Mouse (Mus musculus): ENCODE measurements at regions not wholly inside any gene's neighbourhood (a gene's known extent, or its start where the extent isn't known, plus 50 kb on each side); places are given as distances from the start of the nearest gene placed in this dataset.

DNA sequence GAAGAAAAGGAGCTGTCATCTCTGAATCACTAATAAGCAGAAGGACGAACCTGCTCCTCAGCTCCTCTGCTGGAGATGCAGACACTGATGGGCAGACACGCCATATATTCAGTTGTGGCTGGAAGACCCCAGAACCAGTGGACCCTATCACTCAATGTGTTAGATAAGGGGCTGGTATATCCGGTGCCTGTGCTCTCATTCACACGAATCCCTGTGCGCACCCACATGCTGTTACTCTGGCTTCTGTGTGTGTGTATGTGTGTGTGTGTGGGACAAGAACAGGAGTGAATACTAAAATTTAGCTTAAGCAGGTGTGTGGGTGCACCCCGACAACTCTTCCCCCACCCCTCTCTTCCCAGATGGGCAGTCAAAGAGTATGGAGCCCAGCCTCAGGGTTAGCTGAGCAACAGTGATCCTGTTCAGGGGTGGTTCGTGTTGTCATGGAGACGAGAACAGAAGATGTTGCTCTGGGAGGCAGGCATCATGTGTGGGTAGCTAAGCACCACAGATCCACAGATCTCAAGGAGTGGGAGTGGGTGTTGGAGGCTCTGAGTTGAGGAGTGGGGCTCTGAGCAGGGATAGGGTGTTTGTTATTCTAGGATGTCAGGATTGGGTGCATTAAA is 93.7 kb upstream of the Ywhaq start:
- no peaks in the 10 kb centered on the region for H3K36me3 ChIP-seq
- DNase-seq (ENCODE audit: low spot score) = no peak
- H3K4me1 ChIP-seq = no peaks in the 10 kb centered on the region
- no peaks in the 10 kb centered on the region for H3K9me3 ChIP-seq (replicated peaks)
- H3K27ac ChIP-seq = no peak overlapping the region
- no peaks in the 10 kb centered on the region for H3K27me3 ChIP-seq (ENCODE audit: low read depth, poor library complexity, severe bottlenecking)
- H3K4me3 ChIP-seq = no peak overlapping the region
- WGBS = 88% methylated on average over 8 of the region's 8 CpGs

DNA sequence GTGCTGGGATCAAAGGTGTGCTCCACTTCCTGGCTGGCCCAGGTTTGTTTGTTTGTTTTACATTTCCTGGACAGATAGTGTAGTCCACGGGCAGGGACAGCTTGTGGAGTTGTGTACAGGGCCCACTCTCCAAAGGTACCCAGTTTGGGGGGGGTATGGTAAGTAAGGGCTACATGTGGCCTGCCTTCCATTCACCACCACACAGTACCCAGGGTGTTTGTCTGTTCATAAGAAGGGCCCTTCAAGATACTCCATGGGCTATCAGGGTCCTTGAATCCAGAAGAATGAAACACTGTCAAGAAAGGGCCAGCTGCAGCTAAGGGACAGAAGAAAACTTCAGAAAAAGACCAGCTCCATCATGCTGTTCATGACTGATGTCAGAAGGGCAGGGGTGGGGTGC is 89.6 kb upstream of the Ywhaq start:
- no peak overlapping the region for H3K4me3 ChIP-seq
- H3K4me1 ChIP-seq = no peaks in the 10 kb centered on the region
- H3K9me3 ChIP-seq (replicated peaks) = no peaks in the 10 kb centered on the region
- no peak overlapping the region for H3K27ac ChIP-seq
- no peak for DNase-seq (ENCODE audit: low spot score)
- no peaks in the 10 kb centered on the region for H3K36me3 ChIP-seq
- H3K27me3 ChIP-seq (ENCODE audit: low read depth, poor library complexity, severe bottlenecking) = no peaks in the 10 kb centered on the region
- 77% methylated on average over 1 of the region's 1 CpGs for WGBS

DNA sequence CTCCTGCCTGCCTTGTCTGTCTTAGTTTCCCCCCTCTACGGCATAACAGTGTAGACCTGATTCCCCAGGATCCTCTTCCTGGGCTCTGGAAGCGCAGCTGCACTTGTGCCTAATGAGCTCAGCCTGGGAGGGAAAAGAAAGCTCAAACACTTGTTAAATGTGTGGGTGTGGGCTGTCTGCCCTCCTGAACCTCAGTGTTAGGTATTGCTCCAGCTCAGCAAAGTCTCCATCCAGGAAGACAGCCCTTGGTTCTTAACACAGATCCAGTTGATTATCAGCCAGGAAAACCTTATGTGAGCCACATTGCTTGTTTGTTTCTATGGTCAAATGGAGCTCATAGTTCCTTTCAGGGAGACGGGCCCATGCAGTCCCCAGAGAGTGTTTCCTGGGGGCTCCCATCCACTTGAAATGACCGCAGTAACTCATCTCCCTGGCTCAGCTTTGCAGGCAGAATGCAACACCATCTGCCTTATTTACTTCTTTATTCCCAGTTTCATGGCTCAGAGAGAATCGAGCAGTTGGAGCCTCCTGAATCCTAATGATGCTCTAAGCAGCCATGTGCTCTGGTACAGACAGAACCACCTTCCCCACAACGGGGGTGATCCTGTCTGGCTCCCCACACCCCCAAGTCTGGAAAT is 88.4 kb upstream of the Ywhaq start:
- Histone ChIP-seq H3K4me1 (no peaks in the 10 kb centered on the region), H3K36me3 (no peaks in the 10 kb centered on the region), H3K27ac (no peak overlapping the region), H3K9me3 (replicated peaks) (no peaks in the 10 kb centered on the region), H3K4me3 (no peak overlapping the region), H3K27me3 (ENCODE audit: low read depth, poor library complexity, severe bottlenecking) (no peaks in the 10 kb centered on the region)
- DNase-seq (ENCODE audit: low spot score) = no peak
- WGBS = 79% methylated on average over 6 of the region's 6 CpGs

DNA sequence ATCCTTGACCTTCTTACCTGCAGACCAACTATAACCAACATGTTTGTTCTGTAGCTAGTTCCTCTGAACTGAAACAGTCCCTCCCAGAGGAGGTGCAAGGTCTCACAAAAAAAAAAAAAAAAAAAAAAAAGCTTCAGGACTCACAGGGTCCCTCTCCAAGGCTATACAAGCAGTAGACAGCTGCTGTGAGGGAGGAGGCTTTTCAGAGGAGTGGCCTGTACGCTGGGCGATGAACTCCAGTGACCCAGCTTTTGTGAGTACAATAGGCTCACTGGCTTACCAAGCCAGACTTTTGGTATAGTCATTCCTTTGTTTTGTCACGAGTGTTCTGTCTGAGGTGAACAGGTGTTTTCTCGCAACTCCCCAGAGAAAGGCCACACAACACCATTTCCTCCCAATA is 85.8 kb upstream of the Ywhaq start:
- no peaks in the 10 kb centered on the region for H3K4me1 ChIP-seq
- 89% methylated on average over 4 of the region's 4 CpGs for WGBS

DNA sequence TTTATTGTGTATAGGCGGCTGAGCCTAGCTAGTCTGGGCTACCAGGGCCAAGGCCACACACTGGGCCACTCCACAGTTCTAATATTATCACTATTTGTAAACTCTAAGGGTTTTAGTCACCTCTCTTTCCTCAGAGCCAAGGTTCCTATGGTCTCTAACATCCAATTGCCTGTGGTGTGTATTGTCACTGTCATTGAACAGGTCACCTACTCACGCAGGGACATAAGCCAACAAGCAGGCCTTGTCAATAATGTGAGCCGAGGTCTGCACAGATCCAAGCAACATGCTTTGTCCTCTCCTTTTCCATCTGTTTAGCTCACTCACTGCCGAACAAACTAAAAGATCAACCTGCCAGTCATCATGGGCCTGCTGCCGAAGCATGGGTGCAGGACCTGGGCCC is 79.5 kb upstream of the Ywhaq start:
- 87% methylated on average over 5 of the region's 5 CpGs for WGBS
- Histone ChIP-seq H3K36me3 (no peaks in the 10 kb centered on the region), H3K4me1 (no peaks in the 10 kb centered on the region), H3K4me3 (no peak overlapping the region), H3K27me3 (ENCODE audit: low read depth, poor library complexity, severe bottlenecking) (no peaks in the 10 kb centered on the region), H3K9me3 (replicated peaks) (no peaks in the 10 kb centered on the region), H3K27ac (no peak overlapping the region)
- DNase-seq (ENCODE audit: low spot score) = no peak

More for the DNA sequence above, 85.8 kb upstream of the Ywhaq start:
- H3K36me3 ChIP-seq = no peaks in the 10 kb centered on the region
- H3K9me3 ChIP-seq (replicated peaks) = no peaks in the 10 kb centered on the region
- no peak for DNase-seq (ENCODE audit: low spot score)
- H3K4me3 ChIP-seq = no peak overlapping the region
- no peaks in the 10 kb centered on the region for H3K27me3 ChIP-seq (ENCODE audit: low read depth, poor library complexity, severe bottlenecking)
- H3K27ac ChIP-seq = no peak overlapping the region

DNA sequence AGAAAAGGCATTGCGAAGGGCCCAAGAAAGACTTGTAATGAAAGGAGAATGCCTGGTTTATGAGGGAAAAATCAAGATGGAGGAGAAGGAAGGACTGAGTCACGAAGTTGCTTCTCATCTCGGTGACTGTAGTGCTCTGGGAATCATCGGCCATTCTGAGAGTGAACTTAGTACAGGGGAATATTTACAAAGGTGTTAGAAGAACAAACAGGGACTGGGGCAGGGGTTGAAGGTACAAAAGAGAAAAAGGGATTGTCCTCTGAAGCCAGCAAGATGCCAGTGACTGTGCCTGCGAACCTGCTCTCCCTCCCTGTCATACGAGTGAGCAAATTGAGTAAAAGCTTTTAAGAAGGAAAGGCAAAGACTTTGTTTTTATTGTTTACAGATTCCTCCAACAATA is 78.1 kb upstream of the Ywhaq start:
- WGBS = 91% methylated on average over 6 of the region's 6 CpGs
- Histone ChIP-seq H3K9me3 (replicated peaks) (no peaks in the 10 kb centered on the region), H3K27ac (no peak overlapping the region), H3K36me3 (no peaks in the 10 kb centered on the region), H3K4me1 (no peaks in the 10 kb centered on the region), H3K4me3 (no peak overlapping the region), H3K27me3 (ENCODE audit: low read depth, poor library complexity, severe bottlenecking) (no peaks in the 10 kb centered on the region)
- DNase-seq (ENCODE audit: low spot score) = no peak

DNA sequence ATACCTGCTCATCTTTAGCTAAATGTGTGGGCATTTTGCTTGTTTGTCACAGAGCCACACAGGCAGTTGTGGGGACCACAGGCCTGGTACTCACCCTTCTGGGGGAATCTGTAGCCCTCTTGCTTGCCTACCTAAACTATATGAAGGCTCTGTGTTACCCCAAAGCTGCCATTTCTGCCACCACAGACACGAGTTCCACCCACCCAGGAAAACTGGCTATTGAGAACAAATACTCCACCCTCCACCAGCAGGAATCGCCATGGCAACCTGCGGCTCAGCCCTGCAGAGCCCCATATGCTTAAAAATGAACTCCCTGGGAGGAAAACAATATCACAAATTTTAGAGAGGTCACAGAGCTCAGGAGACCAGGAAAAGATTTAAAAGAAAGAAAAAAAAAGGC is 76.0 kb upstream of the Ywhaq start:
- no peaks in the 10 kb centered on the region for H3K27me3 ChIP-seq (ENCODE audit: low read depth, poor library complexity, severe bottlenecking)
- no peak overlapping the region for H3K27ac ChIP-seq
- no peak for DNase-seq (ENCODE audit: low spot score)
- H3K4me1 ChIP-seq = no peaks in the 10 kb centered on the region
- H3K9me3 ChIP-seq (replicated peaks) = no peaks in the 10 kb centered on the region
- no peak overlapping the region for H3K4me3 ChIP-seq
- 71% methylated on average over 3 of the region's 3 CpGs for WGBS
- H3K36me3 ChIP-seq = no peaks in the 10 kb centered on the region

DNA sequence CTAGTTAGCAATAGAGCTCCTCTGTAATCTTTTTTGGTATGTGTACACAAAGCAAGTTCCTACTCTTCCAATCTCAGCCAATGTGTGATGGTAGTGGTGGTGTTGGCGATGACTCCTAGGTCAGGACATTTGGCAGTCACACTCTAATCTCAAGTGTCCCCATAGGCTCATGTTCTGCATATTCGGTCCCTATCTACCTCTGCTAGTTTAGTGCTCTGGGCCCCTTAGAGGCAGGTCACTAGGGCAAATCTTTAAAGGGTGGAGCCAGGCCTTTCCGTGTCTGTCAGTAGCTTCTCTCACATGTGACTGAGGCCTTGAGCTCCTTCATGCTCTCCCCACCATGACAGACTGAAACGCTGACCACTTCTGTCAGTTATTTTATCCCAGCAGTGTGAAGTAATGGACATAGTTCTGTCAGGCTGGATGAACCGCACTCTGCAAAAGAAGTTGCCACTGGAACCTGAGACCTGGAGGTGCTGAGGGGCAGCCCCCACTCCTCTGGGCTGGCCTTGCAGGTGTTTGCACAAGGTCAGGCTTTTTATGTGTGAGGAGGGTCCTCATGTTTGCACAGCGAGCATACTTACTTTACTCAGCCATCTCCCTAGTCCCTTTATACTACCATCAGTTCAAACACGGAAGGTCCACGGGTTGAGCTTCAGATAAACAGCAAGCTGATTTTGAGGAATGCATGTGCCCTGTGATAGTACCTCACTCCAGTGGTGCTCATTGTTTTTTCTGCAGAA is 75.3 kb upstream of the Ywhaq start:
- no peak for DNase-seq (ENCODE audit: low spot score)

DNA sequence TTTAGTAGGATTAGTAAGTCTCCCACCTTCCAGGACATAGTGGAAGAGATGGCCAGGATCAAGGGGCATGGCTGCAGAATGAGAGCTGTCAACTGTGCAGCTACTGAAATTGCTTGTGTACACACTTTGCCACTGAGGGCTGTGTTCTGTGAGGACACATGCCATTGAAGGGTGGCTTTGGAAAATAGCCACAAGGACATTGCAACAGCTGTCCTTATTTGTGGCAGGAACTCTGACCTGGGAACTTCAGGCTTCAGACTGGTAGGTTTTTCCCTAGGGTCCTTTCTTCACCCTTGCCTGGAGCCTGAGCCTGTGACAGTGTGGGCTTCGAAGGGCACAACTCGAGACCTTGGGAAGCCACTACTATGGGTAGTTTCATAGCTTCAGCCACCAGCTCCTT is 64.2 kb upstream of the Ywhaq start:
- 93% methylated on average over 2 of the region's 2 CpGs for whole genome bisulfite sequencing
- no peaks in the 10 kb centered on the region for H3K36me3 ChIP-seq
- no peaks in the 10 kb centered on the region for H3K9me3 ChIP-seq (replicated peaks)
- no peaks in the 10 kb centered on the region for H3K4me1 ChIP-seq
- DNase-seq (ENCODE audit: low spot score) = no peak
- H3K27me3 ChIP-seq (ENCODE audit: low read depth, poor library complexity, severe bottlenecking) = no peaks in the 10 kb centered on the region
- H3K4me3 ChIP-seq = no peak overlapping the region
- H3K27ac ChIP-seq = no peak overlapping the region

More for the DNA sequence above, 75.3 kb upstream of the Ywhaq start:
- Histone ChIP-seq H3K36me3 (no peaks in the 10 kb centered on the region), H3K27me3 (ENCODE audit: low read depth, poor library complexity, severe bottlenecking) (no peaks in the 10 kb centered on the region), H3K4me1 (no peaks in the 10 kb centered on the region), H3K9me3 (replicated peaks) (no peaks in the 10 kb centered on the region), H3K4me3 (no peak overlapping the region), H3K27ac (no peak overlapping the region)
- 83% methylated on average over 8 of the region's 8 CpGs for WGBS

DNA sequence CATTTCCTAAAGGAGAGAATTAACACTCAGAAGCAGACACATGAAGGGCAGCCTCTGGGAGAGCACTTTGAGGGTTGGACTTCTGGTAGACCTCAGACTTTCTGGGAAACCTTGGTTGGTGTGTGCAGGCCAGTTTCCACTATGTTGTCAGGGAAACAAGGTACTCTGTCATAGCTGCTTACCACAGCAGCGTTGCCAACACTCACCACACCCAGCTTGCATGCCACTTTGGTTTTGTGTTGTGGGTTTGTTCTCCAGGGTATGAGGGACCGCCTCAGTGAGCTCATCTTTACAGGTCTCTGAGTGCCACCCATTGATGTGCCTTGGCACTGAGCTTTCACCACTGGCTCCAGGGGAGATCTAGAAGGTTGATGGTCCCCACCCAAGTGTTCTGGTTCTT is 62.8 kb upstream of the Ywhaq start:
- Histone ChIP-seq H3K27ac (no peak overlapping the region), H3K4me1 (no peaks in the 10 kb centered on the region), H3K36me3 (no peaks in the 10 kb centered on the region), H3K4me3 (no peak overlapping the region), H3K27me3 (ENCODE audit: low read depth, poor library complexity, severe bottlenecking) (no peaks in the 10 kb centered on the region), H3K9me3 (replicated peaks) (no peaks in the 10 kb centered on the region)
- no peak for DNase-seq (ENCODE audit: low spot score)
- 81% methylated on average over 2 of the region's 2 CpGs for WGBS

DNA sequence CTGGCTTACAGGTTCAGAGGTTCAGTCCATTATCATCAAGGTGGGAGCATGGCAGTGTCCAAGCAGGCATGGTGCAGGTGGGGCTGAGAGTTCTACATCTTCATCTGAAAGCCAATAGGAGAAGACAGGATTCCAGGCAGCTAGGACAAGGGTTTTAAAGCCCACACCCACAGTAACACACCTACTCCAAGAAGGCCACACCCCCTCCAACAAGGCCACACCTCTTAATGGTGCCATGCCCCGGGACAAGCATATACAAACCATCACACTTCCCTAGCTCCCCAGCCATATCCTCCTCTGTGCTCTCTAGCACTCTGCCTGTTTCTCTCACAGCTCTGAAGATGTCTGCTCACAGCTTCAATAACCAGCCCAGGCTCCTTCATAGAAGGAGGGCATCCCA is 61.8 kb upstream of the Ywhaq start:
- Histone ChIP-seq H3K9me3 (replicated peaks) (no peaks in the 10 kb centered on the region), H3K27ac (no peak overlapping the region), H3K4me3 (no peak overlapping the region), H3K36me3 (no peaks in the 10 kb centered on the region), H3K4me1 (no peaks in the 10 kb centered on the region), H3K27me3 (ENCODE audit: low read depth, poor library complexity, severe bottlenecking) (no peaks in the 10 kb centered on the region)
- 31% methylated on average over 1 of the region's 1 CpGs for WGBS
- no peak for DNase-seq (ENCODE audit: low spot score)

DNA sequence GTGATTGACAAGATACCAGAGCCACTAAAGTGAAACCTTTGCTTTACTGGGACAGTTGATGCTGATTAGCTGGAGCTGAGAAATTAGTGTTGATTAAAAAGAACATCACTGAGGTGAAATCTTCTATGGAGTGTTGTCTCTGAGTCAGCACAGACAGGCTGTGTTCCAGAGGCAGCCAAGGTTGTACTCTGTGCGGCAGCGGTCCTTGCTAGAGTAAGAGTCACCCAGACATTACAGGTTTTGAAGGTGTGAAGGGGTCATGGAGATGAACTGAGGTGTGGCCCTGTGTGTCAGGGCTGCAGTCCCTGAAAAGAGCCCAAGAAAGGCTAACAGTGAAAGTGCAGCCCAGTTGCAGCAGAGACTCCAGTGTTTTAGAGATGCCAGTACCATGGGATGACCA is 59.1 kb upstream of the Ywhaq start:
- 79% methylated on average over 2 of the region's 2 CpGs for WGBS
- DNase-seq (ENCODE audit: low spot score) = no peak
- no peaks in the 10 kb centered on the region for H3K4me1 ChIP-seq
- no peaks in the 10 kb centered on the region for H3K9me3 ChIP-seq (replicated peaks)
- H3K4me3 ChIP-seq = no peak overlapping the region
- H3K27ac ChIP-seq = no peak overlapping the region
- no peaks in the 10 kb centered on the region for H3K27me3 ChIP-seq (ENCODE audit: low read depth, poor library complexity, severe bottlenecking)
- no peaks in the 10 kb centered on the region for H3K36me3 ChIP-seq

DNA sequence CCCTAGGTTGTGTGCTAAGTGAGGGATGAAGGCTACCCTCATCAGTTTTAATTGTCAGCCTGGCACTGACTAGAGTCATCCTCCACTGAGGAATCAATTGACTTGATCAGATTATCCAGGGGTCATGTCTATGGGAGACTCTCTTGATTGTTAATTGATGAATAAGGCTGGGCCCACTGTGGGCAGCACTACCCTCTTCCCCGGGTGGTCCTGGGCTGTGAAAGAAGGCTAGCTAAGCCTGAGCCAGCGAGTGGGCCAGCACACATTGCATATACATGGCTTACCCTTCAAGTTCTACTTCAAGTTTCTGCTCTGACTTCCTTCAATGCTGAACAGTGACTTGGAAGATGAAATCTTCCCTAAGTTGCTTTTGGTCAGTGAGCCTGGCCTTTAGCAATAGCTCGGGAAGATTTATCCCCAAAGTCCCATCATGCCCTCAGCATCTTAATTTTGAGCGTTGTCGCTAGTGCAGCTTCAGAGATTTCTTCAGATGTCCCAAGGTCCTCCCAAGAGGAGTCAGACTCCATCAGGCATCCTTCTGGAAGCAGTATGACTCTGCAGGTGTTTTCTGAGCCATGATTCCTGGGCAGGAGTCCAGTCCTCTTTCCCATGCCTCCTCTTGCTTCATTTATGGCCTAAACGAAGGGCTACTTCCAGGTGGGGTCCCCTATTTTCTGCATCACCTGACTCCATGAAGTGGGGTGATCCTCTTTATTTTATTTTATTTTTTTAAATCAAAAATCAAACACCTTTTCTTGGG is 55.7 kb upstream of the Ywhaq start:
- Histone ChIP-seq H3K4me1 (no peaks in the 10 kb centered on the region), H3K36me3 (no peaks in the 10 kb centered on the region), H3K9me3 (replicated peaks) (no peaks in the 10 kb centered on the region), H3K27me3 (ENCODE audit: low read depth, poor library complexity, severe bottlenecking) (no peaks in the 10 kb centered on the region), H3K4me3 (no peak overlapping the region), H3K27ac (no peak overlapping the region)
- no peak for DNase-seq (ENCODE audit: low spot score)
- 91% methylated on average over 6 of the region's 6 CpGs for WGBS
